11 mouse cellular contexts compared by ENCODE assay signal in genomic region chr10:44322166-44322565, GRCm38 (mm10). TPM values are rescaled to one million over a fixed set of nuclear protein-coding genes. Genes with fewer than 3 reads are reported as not detected.
A peak's percentile ranks its signal among the peaks of the same experiment; 100 is the strongest.
DNase-seq lines count a peak whose midpoint lies in the region; ATAC-seq lines count a peak whose summit lies in the region.
"Had no signal": no experiment of that assay in that cellular context is flagged by ENCODE, and none has a peak within 500 bp of the region (broad histone marks: within the 10 kb centered on the region; RNA-seq: fewer than 3 reads in every experiment).

No protein-coding gene starts in this region.

- peak; percentile 36 for DNase-seq in kidney, postnatal 14 days
- DNase-seq in kidney, adult 18-20 months, result no peak
- peak; percentile 40 to 43 for DNase-seq in right cerebral cortex, postnatal 10 days (ENCODE audit: low spot score in 2 of 2)
- DNase-seq in right cerebral cortex, adult 2 months (ENCODE audit: low spot score in 2 of 2), result no peak
- DNase-seq in thymus, postnatal 36 days, result no peak
- DNase-seq in urinary bladder, postnatal 10 days (ENCODE audit: low spot score), result no peak
- DNase-seq: adrenal gland, postnatal 25 days; lung, adult 2 months had no signal

- ATAC-seq in granulocyte monocyte progenitor cell, adult 5-6 weeks (replicated peaks; ENCODE audit: poor library complexity, severe bottlenecking), result peak; percentile 42
- ATAC-seq in megakaryocyte progenitor cell, adult 5-6 weeks (replicated peaks; ENCODE audit: poor library complexity), result peak; percentile 35; the same call in 1 of the 2 replicates
- ATAC-seq: midbrain, embryonic 13.5 days had no signal

RNA-seq across cellular contexts. Expression of gene Atg5, which starts 54.0 kb away (rescaled TPM):
- total RNA-seq in granulocyte monocyte progenitor cell, adult 5-6 weeks (2014; fragmentation: Nextera tagmentation), result 25.2 and 32.4 TPM in 2 replicates
- 33.0 and 42.7 TPM in 2 replicates for total RNA-seq in granulocyte monocyte progenitor cell, adult 5-6 weeks (2017)
- total RNA-seq in megakaryocyte progenitor cell, adult 5-6 weeks (2015), result 33.0 and 37.4 TPM in 2 replicates
- 27.9 and 35.0 TPM in 2 replicates for total RNA-seq in megakaryocyte progenitor cell, adult 5-6 weeks (2017)

Comparison
In these comparisons a context has a peak if more than half of its experiments do, and no peak if none do; other contexts are left out.
1. DNase-seq: peak in kidney, postnatal 14 days (single experiment) and right cerebral cortex, postnatal 10 days (2 of 2); none in kidney, adult 18-20 months (single experiment), right cerebral cortex, adult 2 months (0 of 2), thymus, postnatal 36 days (0 of 2) and urinary bladder, postnatal 10 days (single experiment).